Mouse (Mus musculus): ENCODE results near the gene Axin2. TPM values are rescaled to one million over a fixed set of nuclear protein-coding genes. Genes with fewer than 3 reads are reported as not detected.

Gene Axin2
- total RNA-seq, 4 experiments from 2014 or later: 7.4 to 13.8 (median 10.0) TPM

- no peak for DNase-seq (ENCODE audit: low spot score in 2 of 2)
These were observed 7.9 kb downstream of the Axin2 start for GRCm38 (mm10) chr11:108928096-108928495.

- no peak for DNase-seq (ENCODE audit: low spot score in 2 of 2)
These were observed 8.6 kb downstream of the Axin2 start for GRCm38 (mm10) chr11:108928752-108929151.

GRCm38 (mm10) chr11:108929176-108929575 lies 9.0 kb downstream of the Axin2 start:
- DNase-seq (ENCODE audit: low spot score in 2 of 2): no peak

- DNase-seq (ENCODE audit: low spot score in 2 of 2): no peak
These were observed 9.6 kb downstream of the Axin2 start for GRCm38 (mm10) chr11:108929700-108930099.

- no peak for DNase-seq (ENCODE audit: low spot score in 2 of 2)
These were observed 10.5 kb downstream of the Axin2 start for GRCm38 (mm10) chr11:108930612-108931011.

GRCm38 (mm10) chr11:108933835-108934234 lies 13.7 kb downstream of the Axin2 start:
- peak; percentile 41 to 63 for DNase-seq (ENCODE audit: low spot score in 2 of 2)

GRCm38 (mm10) chr11:108935128-108935868 lies 15.1 kb downstream of the Axin2 start:
- no peak for DNase-seq (ENCODE audit: low spot score in 2 of 2)

GRCm38 (mm10) chr11:108936016-108936792 lies 16.1 kb downstream of the Axin2 start:
- peak; percentile 24 to 42 for DNase-seq (ENCODE audit: low spot score in 2 of 2)

GRCm38 (mm10) chr11:108940655-108941412 lies 20.7 kb downstream of the Axin2 start:
- DNase-seq (ENCODE audit: low spot score in 2 of 2): no peak

GRCm38 (mm10) chr11:108941836-108942235 lies 21.7 kb downstream of the Axin2 start:
- DNase-seq (ENCODE audit: low spot score in 2 of 2): no peak

- no peak for DNase-seq (ENCODE audit: low spot score in 2 of 2)
These were observed 23.6 kb downstream of the Axin2 start for GRCm38 (mm10) chr11:108943741-108944140.

GRCm38 (mm10) chr11:108945666-108946065 lies 25.5 kb downstream of the Axin2 start:
- DNase-seq (ENCODE audit: low spot score in 2 of 2): no peak

- DNase-seq (ENCODE audit: low spot score in 2 of 2): no peak
These were observed 27.5 kb downstream of the Axin2 start for GRCm38 (mm10) chr11:108947425-108948184.

- no peak for DNase-seq (ENCODE audit: low spot score in 2 of 2)
These were observed 28.4 kb downstream of the Axin2 start for GRCm38 (mm10) chr11:108948501-108948900.

GRCm38 (mm10) chr11:108948931-108949330 lies 28.8 kb downstream of the Axin2 start:
- no peak for DNase-seq (ENCODE audit: low spot score in 2 of 2)

- DNase-seq (ENCODE audit: low spot score in 2 of 2): no peak
These were observed 32.2 kb downstream of the Axin2 start for GRCm38 (mm10) chr11:108952343-108952742.

GRCm38 (mm10) chr11:108955943-108956342 lies 35.8 kb downstream of the Axin2 start:
- no peak for DNase-seq (ENCODE audit: low spot score in 2 of 2)

- DNase-seq (ENCODE audit: low spot score in 2 of 2): no peak
These were observed 38.2 kb downstream of the Axin2 start for GRCm38 (mm10) chr11:108958349-108958748.

- DNase-seq (ENCODE audit: low spot score in 2 of 2): no peak
These were observed 39.0 kb downstream of the Axin2 start for GRCm38 (mm10) chr11:108959196-108959595.

GRCm38 (mm10) chr11:108961651-108962065 lies 41.5 kb downstream of the Axin2 start:
- DNase-seq (ENCODE audit: low spot score in 2 of 2): no peak

Data from gastrocnemius, adult 8-10 months (tissue).